Mouse (Mus musculus) hindbrain, embryonic 16.5 days (tissue): Measurements from ENCODE around the gene Ift52. TPM values are rescaled to one million over a fixed set of nuclear protein-coding genes. Genes with fewer than 3 reads are reported as not detected.

ENCODE experiments used
- ATAC-seq: fragments of 200-750 bp; cut with Nextera tagmentation; 2 replicates; pipeline ENCODE4 v1.8.0; 2017; ENCODE audit warnings: moderate TSS enrichment, moderate library complexity
- H3K27ac ChIP-seq: fragments of 300-500 bp; sonication (generic); 2 replicates; pipeline ENCODE4 v1.5.1; 2014; ENCODE audit warnings: low read depth, mild to moderate bottlenecking, control low read depth, low read length, moderate library complexity
- H3K27me3 ChIP-seq: fragments of 300-500 bp; sonication (generic); replicated peaks from 2 replicates; pipeline ENCODE4 v1.6.1; 2014; ENCODE audit warnings: low read length; ENCODE audit not compliant: control insufficient read depth, insufficient read depth
- H3K36me3 ChIP-seq: fragments of 300-500 bp; sonication (generic); 2 replicates; pipeline ENCODE4 v1.6.1; 2014; ENCODE audit warnings: mild to moderate bottlenecking, low read length, moderate library complexity, mixed read lengths; ENCODE audit not compliant: control insufficient read depth, insufficient read depth
- H3K4me1 ChIP-seq: fragments of 300-500 bp; sonication (generic); 2 replicates; pipeline ENCODE4 v1.6.1; 2014; ENCODE audit warnings: low read depth, low read length; ENCODE audit not compliant: control insufficient read depth, insufficient read depth
- H3K4me2 ChIP-seq: fragments of 300-500 bp; sonication (generic); 2 replicates; pipeline ENCODE4 v1.6.1; 2014; ENCODE audit warnings: mild to moderate bottlenecking, low read length, control low read depth, moderate library complexity
- H3K4me3 ChIP-seq: fragments of 300-500 bp; sonication (generic); 2 replicates; pipeline ENCODE4 v1.5.1; 2014; ENCODE audit warnings: mild to moderate bottlenecking, low read length, control low read depth, moderate library complexity
- H3K9ac ChIP-seq: fragments of 300-500 bp; sonication (generic); 2 replicates; pipeline ENCODE4 v1.6.1; 2014; ENCODE audit warnings: low read depth, mild to moderate bottlenecking, control low read depth, low read length, moderate library complexity
- H3K9me3 ChIP-seq: fragments of 300-500 bp; sonication (generic); 2 replicates; pipeline ENCODE4 v1.6.1; 2014; ENCODE audit warnings: mild to moderate bottlenecking, low read length, moderate library complexity; ENCODE audit not compliant: control insufficient read depth
- WGBS: fragments of 180-500 bp; shearing (Covaris S2); extraction: QIAGEN DNeasy Blood & Tissue Kit; methylation state at CpG from one replicate; pipeline ENCODE4 v1.1.7; 2014; 5-methylcytosine and 5-hydroxymethylcytosine counted together
- polyA plus RNA-seq: library from polyadenylated mRNA; unstranded; fragments of >200 nt; fragmentation: Nextera tagmentation; extraction: Ambion mirVana; gene quantifications from 2 replicates; pipeline ENCODE4 v1.2.1, GENCODE M21; 2015

The Ift52 gene
- polyA plus RNA-seq, 1 experiment from 2014 or later, result 33.9 TPM

DNA sequence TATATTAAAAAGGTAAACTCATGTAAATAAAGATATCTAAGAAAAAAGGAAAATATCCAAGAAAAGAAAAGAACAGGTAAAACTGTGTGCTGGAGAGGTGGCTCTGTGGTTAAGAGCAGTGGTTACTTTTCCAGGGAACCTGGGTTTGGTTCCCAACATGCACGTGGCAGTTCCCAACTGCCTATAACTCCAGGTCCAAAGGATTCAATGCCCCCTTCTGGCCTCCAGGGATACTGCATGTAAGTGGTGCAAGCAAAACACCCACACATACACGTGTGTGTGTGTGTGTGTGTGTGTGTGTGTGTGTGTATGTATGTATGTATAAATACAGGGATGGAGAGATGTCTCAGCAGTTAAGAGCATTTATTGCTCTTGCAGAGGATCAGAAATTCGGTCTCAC is 17.4 kb upstream of the Ift52 start:
- H3K27ac ChIP-seq, result no peak overlapping the region
- no peaks in the 10 kb centered on the region; the same call in none of the 2 replicates for H3K4me1 ChIP-seq
- no peaks in the 10 kb centered on the region for H3K36me3 ChIP-seq
- no peaks in the 10 kb centered on the region for H3K9me3 ChIP-seq
- H3K4me2 ChIP-seq, result no peak overlapping the region
- 26% methylated on average over 3 of the region's 3 CpGs for WGBS
- H3K27me3 ChIP-seq, result no peaks in the 10 kb centered on the region
- H3K4me3 ChIP-seq, result no peak overlapping the region
- ATAC-seq, result no peak
- no peak overlapping the region for H3K9ac ChIP-seq

DNA sequence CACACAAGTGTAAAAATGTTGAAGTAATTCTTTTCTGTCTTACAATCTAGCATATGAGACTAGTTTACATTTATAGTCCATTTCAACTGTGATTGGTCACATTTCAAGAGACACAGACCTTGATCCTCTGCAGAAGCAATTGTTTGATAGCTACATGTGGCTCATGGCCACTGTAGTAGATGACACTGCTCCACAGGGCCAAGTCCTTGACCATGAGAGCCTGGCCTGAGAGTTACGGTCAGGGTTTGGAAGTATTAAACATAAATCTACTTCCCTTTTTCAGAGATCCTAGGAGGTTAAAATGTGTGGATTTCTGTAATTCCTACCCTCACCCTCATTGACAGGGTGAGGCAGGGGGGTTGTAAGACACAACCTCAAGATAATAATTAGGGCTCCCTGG is 16.1 kb upstream of the Ift52 start:
- 86% methylated on average over 1 of the region's 1 CpGs for WGBS
- ATAC-seq, result no peak
- H3K4me1 ChIP-seq, result no peaks in the 10 kb centered on the region; the same call in none of the 2 replicates
- no peak overlapping the region for H3K4me3 ChIP-seq
- no peak overlapping the region for H3K9ac ChIP-seq
- H3K36me3 ChIP-seq, result no peaks in the 10 kb centered on the region
- H3K27me3 ChIP-seq, result no peaks in the 10 kb centered on the region
- no peak overlapping the region for H3K27ac ChIP-seq
- H3K9me3 ChIP-seq, result no peaks in the 10 kb centered on the region
- H3K4me2 ChIP-seq, result no peak overlapping the region

DNA sequence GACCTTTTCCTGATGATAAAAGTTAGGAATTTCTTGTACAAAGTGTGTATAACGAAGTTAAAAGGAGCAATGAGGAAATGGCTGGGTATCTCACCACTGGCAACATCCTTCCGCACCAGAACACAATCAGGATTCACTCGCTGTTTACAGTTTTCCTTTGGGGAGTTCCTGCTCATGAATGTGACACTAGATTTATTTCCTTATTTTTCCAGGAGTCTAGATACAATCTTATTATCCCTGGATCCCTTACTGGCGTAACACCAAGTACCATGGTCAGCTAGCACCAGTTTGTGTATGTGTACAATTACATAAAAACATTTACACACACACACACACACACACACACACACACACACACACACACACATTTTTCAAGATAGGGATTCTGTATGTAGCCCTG is 9.9 kb upstream of the Ift52 start:
- ATAC-seq, result no peak
- 77% methylated on average over 4 of the region's 4 CpGs for WGBS
- H3K4me3 ChIP-seq, result no peak overlapping the region
- no peak overlapping the region for H3K4me2 ChIP-seq
- no peaks in the 10 kb centered on the region for H3K36me3 ChIP-seq
- H3K9ac ChIP-seq, result no peak overlapping the region
- no peak overlapping the region for H3K27ac ChIP-seq
- no peaks in the 10 kb centered on the region for H3K4me1 ChIP-seq
- no peaks in the 10 kb centered on the region for H3K9me3 ChIP-seq
- no peaks in the 10 kb centered on the region for H3K27me3 ChIP-seq

DNA sequence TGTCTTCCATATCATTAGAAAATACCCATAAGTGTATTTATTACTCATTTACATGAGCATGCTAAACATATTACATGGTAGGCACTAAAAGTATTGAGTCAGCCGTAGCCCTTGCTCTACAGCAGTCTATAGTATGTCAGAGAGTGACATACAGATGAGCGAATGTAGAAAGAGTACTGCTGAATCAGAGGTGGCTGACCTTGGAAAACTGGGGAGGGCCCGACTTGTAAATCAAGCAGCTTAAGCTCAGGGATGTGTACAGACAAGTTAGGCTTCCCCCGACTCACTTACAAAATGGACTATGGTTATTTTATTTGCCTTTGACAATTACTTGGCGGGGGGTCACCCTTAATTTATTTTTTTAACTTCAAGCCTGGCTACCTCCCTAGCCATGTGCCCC is 14.1 kb downstream of the Ift52 start:
- 94% methylated on average over 5 of the region's 5 CpGs for WGBS
- no peak overlapping the region for H3K9ac ChIP-seq
- H3K4me3 ChIP-seq, result no peak overlapping the region
- H3K4me1 ChIP-seq, result no peaks in the 10 kb centered on the region
- H3K4me2 ChIP-seq, result no peak overlapping the region
- no peak for ATAC-seq
- H3K27ac ChIP-seq, result no peak overlapping the region
- no peaks in the 10 kb centered on the region for H3K9me3 ChIP-seq
- peaks cover 28% of the 10 kb centered on the region for H3K36me3 ChIP-seq
- H3K27me3 ChIP-seq, result no peaks in the 10 kb centered on the region

DNA sequence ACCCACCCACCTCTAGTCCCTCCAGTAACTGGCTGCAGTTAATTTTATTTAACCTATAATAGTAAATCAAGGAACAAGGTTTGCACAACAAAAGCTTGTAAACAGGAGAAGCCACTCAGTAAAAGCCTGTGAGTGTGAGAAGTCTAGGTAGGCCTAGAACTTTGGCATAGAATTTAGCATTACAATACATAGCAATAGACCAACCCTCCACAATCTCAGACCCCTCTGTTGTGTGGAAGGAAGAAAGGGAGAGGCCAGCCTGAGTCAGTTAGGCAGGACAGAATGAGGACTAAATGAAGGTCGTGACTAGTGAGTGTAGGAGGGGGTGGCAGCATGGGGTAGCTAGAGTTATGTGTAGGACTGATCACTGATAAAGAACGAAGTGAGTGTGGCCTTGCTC is 14.6 kb downstream of the Ift52 start:
- Histone ChIP-seq H3K4me2 (no peak overlapping the region), H3K9ac (no peak overlapping the region), H3K27me3 (no peaks in the 10 kb centered on the region), H3K4me1 (no peaks in the 10 kb centered on the region), H3K27ac (no peak overlapping the region), H3K4me3 (no peak overlapping the region), H3K36me3 (peaks cover 30% of the 10 kb centered on the region), H3K9me3 (no peaks in the 10 kb centered on the region)
- ATAC-seq, result no peak
- WGBS, result 75% methylated on average over 2 of the region's 2 CpGs

DNA sequence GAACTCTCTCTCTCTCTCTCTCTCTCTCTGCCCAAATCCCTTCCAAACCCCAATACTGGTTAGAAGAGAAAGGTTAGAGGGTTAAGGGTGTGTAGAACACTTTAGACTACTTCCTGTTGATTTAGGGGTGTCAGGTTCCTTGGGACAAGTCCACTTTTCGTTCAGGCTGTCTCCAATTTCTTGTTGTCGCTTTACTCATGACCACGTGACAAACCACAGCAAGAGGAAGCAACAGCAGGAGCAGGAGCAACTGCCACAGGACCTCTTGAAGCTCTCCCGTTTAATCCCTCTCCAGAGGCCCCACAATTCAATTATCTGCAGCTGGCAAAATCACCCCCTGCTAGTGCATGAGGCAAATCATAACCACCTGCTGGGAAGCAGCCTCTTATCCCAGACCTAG is 15.5 kb downstream of the Ift52 start:
- no peak for ATAC-seq
- H3K9ac ChIP-seq, result no peak overlapping the region
- H3K9me3 ChIP-seq, result no peaks in the 10 kb centered on the region
- H3K4me1 ChIP-seq, result no peaks in the 10 kb centered on the region
- H3K36me3 ChIP-seq, result peaks cover 33% of the 10 kb centered on the region
- WGBS, result 53% methylated on average over 4 of the region's 4 CpGs
- no peak overlapping the region for H3K4me3 ChIP-seq
- no peak overlapping the region for H3K27ac ChIP-seq
- H3K4me2 ChIP-seq, result no peak overlapping the region
- no peaks in the 10 kb centered on the region for H3K27me3 ChIP-seq

DNA sequence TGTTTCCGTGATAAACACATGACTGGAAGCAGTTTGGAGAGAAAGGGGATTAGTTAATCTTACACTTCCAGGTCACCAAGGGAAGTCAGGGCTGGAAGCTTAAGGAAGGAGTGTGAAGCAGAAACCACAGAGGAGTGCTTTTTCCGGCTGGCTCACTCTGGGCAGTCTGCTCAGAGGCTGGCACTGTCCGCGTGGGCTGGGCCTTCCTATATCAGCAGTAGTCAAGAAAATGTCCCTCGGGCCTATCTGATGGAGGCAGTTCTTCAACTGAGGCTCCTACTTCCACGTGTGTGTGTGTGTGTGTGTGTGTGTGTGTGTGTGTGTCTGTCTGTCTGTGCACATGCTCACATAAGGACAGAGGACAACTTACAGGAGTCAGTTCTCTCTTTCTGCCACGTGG is 22.8 kb downstream of the Ift52 start:
- WGBS, result 85% methylated on average over 7 of the region's 7 CpGs

DNA sequence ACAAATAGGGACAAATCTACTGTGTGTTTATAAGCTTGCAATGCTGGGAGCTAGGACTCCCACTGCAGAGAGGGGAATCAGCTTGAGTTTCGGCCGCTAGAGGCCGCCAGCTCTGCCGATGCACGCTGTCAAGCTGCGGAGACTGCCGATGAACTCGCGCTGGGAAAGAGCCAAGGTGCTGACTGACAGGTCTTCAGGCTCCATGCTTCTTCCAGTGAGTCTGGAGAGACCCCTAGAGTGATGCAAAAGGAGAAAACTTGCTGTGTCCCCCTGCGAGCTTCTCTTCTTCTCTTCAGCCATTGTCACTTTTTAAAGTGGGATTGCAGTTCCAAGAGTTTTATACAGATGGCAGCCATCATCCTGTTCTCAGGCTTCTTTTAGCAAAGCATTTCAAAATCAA is 31.0 kb downstream of the Ift52 start:
- Histone ChIP-seq H3K27me3 (no peaks in the 10 kb centered on the region), H3K27ac (no peak overlapping the region), H3K9ac (no peak overlapping the region), H3K4me3 (peak overlapping the region; percentile 38), H3K4me1 (no peaks in the 10 kb centered on the region), H3K36me3 (peaks cover 21% of the 10 kb centered on the region), H3K4me2 (peak overlapping the region; percentile 73), H3K9me3 (no peaks in the 10 kb centered on the region)
- ATAC-seq, result peak; percentile 72
- 5% methylated on average over 10 of the region's 10 CpGs for WGBS

More for the DNA sequence above, 22.8 kb downstream of the Ift52 start:
- Histone ChIP-seq H3K9me3 (no peaks in the 10 kb centered on the region), H3K4me2 (no peak overlapping the region), H3K27ac (no peak overlapping the region), H3K4me3 (no peak overlapping the region), H3K36me3 (peaks cover 27% of the 10 kb centered on the region), H3K4me1 (no peaks in the 10 kb centered on the region), H3K9ac (no peak overlapping the region), H3K27me3 (no peaks in the 10 kb centered on the region)
- no peak for ATAC-seq

DNA sequence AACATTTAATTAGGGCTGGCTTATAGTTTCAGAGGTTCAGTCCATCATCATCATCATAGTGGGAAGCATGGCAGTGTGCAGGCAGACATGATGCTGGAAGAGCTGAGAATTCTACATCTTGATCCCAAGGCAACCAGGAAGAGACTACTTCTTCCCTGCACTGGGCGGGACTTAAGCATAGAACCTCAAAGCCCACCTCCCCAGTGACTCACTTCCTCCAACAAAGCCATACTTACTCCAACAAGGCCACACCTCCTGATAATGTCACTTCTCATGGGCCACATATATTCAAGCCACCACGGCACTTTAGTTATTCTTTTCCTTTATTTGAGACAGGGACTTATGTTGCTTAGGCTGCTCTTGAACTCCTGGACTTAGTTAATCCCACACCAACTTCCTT is 32.0 kb downstream of the Ift52 start:
- Histone ChIP-seq H3K27me3 (no peaks in the 10 kb centered on the region), H3K27ac (no peak overlapping the region), H3K4me2 (no peak overlapping the region), H3K36me3 (peaks cover 14% of the 10 kb centered on the region), H3K4me1 (peaks cover 5% of the 10 kb centered on the region), H3K4me3 (no peak overlapping the region), H3K9me3 (no peaks in the 10 kb centered on the region), H3K9ac (no peak overlapping the region)
- WGBS, result 96% methylated on average over 2 of the region's 2 CpGs
- ATAC-seq, result no peak

DNA sequence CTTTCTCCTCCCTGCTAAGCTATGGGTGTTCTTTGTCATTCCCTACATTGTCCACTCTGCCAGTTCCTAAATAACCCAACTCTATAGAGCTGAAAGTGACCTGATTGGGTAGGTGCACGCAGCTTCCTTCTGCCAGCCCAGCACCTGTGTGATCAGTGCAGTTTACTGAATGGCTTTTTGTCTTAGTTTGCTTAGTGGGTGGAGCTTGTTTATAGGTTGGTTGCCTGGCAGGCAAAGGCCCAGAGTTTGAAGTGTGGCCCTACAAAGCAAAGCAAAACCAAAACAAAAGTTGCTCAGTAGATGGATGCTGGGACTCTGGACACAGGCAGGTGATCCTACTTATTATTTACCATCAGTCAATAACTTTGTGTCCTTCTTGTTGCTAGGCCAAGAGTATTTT is 34.5 kb downstream of the Ift52 start:
- no peak for ATAC-seq
- no peak overlapping the region for H3K9ac ChIP-seq
- H3K27me3 ChIP-seq, result no peaks in the 10 kb centered on the region
- no peaks in the 10 kb centered on the region for H3K9me3 ChIP-seq
- H3K4me3 ChIP-seq, result no peak overlapping the region
- H3K4me2 ChIP-seq, result no peak overlapping the region
- 0 out of 2 replicates have a peak, but pooled peaks cover 3% of the 10 kb centered on the region for H3K36me3 ChIP-seq
- peaks cover 14% of the 10 kb centered on the region for H3K4me1 ChIP-seq
- 72% methylated on average over 1 of the region's 1 CpGs for WGBS
- no peak overlapping the region for H3K27ac ChIP-seq
